Mouse (Mus musculus) kidney, postnatal 14 days (tissue): ENCODE measurements around the gene Xbp1.

Experiments
- DNase-seq: peaks from one replicate; pipeline ENCODE4 v3.0.0; 2022; ENCODE audit warnings: mixed read lengths

Xbp1 gene

DNA sequence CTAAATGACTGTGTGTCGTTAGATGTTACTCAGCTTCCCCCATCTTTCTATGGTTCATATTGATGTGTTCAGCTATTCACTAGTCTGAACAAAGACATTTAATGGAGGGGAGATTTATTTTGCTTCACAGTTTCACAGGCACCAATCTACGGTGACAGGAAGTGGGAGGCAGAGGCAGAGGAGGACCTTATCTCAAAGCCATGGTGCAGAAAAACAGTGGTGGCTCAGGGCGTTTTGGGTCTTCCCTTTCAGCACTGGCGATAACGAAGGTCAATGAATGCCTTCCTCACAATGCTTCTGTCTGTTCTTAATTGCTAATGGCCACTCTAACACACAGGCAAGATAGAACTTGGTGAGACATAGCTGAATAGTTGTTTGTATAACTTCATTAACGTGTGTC, 54.6 kb downstream of the Xbp1 start:
- DNase-seq, result no peak
